Mouse (Mus musculus): ENCODE measurements at regions not wholly inside any gene's neighbourhood (a gene's known extent, or its start where the extent isn't known, plus 50 kb on each side); places are given as distances from the start of the nearest gene placed in this dataset.

DNA sequence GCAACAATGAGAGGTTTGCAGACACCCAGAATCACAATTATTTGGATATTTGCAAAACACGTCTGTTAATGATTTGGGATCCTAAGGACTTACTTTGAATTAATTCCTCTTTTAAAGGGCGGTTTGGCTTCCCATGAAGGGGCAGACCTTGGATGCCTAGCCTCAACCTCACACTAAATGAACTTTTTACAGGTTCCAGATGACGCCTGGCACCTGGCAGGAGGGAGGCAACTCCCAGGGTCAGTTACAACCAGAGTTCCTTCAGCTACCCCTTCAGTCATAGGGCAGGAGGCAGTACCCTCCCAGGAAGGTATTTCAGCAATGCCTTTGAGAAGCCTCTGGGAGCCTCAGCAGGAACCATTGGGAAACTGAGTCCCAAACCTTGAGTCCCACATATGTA lies 57.9 kb upstream of the Stx18 start:
- DNase-seq (ENCODE audit: low read depth, low spot score) (no peak), ATAC-seq (no peak)
- ChIA-PET POLR2A (no interaction called here), CTCF (no interaction called here)
- in situ Hi-C loops (cut with MboI; ENCODE audit: low pct_unique_long_range_greater_than_20kb) = no loop called here
- no peak for TF ChIP-seq CTCF (IDR thresholded peaks at IDR 0.05)
- no peaks in the 10 kb centered on the region for H3K27me3 ChIP-seq

DNA sequence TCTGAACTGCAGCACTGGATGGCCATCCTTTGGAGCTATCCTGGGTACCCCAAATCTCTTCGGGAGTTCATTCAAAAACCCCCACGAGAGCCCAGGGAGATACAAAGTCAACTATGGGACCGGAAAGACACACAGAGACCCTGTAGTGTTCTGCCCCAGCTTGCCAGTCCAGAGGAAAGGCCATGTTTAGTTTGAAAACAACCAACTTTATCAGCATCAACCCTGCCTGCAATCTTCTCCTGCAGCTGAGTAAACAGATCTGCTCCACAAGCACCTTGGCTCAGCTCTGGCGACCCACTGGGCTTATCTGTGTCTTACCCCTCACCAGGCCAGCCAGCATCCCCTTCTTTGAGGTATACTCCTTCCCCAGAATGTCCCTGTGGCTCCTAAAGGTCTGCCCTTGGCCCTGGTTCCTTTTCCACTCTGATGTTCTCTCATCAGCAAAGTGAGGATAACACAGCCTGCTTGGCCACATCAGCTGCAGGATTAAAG lies 61.6 kb upstream of the Stx18 start:
- H3K27me3 ChIP-seq = no peaks in the 10 kb centered on the region
- in situ Hi-C loops (cut with MboI; ENCODE audit: low pct_unique_long_range_greater_than_20kb) = no loop called here
- ATAC-seq (no peak), DNase-seq (ENCODE audit: low read depth, low spot score) (no peak)
- no peak for TF ChIP-seq CTCF (IDR thresholded peaks at IDR 0.05)
- POLR2A ChIA-PET = interaction anchor here (1.0 kb wide), 1 partner anchor 16 kb away, joined by 3 read pairs; no protein-coding TSS in a partner anchor
- CTCF ChIA-PET = interaction anchor here (1.0 to 1.8 kb wide), 2 partner anchors 36 to 70 kb away, joined by 3 to 4 read pairs; no protein-coding TSS in a partner anchor

DNA sequence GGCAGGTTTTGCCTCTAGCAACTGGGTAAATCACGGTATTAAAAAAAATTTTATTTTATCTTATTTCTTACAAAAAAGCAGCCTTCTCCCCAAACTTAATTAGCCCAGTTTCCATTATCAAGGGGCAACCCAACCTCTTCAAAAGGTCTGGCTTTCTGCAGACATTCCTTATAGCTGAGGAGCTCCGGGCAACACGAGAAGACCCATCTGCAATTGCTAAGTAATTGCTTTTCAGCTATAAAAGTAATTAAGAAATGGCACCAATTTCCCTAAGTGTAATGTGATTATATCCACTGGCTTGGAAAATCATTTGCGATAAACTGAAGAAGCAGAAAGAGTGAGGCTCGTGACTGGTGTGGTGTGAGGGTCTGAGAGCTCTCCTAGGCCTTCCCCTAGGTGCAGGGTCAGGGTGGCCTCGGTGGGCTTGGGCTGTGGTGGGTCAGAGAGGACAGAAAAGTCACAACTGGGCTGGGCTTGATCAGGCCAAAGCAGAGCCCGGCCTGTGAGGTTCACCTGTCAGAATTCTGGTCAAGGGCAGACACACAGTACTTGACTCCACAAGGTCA lies 65.5 kb upstream of the Stx18 start:
- ChIA-PET POLR2A (interaction anchor here (1.0 kb wide), 1 partner anchor 65 kb away, joined by 3 read pairs; no protein-coding TSS in a partner anchor), CTCF (no interaction called here)
- H3K27me3 ChIP-seq = no peaks in the 10 kb centered on the region
- ATAC-seq (no peak), DNase-seq (ENCODE audit: low read depth, low spot score) (no peak)
- no peak for TF ChIP-seq CTCF (IDR thresholded peaks at IDR 0.05)
- in situ Hi-C loops (cut with MboI; ENCODE audit: low pct_unique_long_range_greater_than_20kb) = no loop called here

DNA sequence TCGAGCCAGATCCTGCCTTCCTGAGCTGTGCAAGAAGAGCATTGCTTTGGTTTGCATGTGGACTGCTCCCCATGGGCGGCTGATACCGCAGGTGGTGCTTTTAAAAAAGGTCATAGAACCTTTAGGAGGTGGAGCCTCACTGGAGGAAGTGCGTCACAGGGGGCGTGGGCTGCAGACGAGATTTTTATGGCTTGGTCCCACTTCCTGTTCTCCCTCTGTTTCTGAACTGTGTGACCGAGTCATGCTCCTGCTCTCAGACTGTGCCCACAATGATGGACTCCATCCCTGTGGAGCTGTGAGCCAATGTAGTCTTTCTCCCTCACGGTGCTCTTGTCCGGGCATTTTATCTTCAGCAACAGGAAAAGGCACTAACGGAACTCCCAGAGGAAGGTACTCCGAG lies 66.8 kb upstream of the Stx18 start:
- TF ChIP-seq CTCF (IDR thresholded peaks at IDR 0.05) = no peak
- CTCF ChIA-PET = no interaction called here
- POLR2A ChIA-PET = no interaction called here
- ATAC-seq (no peak), DNase-seq (ENCODE audit: low read depth, low spot score) (no peak)
- no peaks in the 10 kb centered on the region for H3K27me3 ChIP-seq
- in situ Hi-C loops (cut with MboI; ENCODE audit: low pct_unique_long_range_greater_than_20kb) = no loop called here

DNA sequence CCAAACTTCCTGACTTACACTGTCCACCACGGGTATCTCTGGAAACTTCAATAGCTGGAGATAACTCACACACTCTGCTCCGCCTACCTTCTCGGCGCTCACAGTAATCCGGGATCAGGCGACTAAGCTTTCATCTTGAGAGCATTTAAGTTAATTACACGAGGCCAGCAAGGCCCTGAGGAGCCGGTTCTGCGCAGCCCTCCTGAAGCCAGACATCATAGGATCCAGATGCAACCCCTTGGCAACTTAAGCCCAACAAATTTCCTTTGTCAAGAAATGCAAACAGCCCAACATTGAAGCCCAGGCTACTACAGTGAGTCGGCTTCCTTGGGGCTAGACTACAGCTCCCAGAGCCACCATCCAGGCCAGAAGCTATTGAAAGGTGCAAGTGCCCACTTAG lies 69.9 kb upstream of the Stx18 start:
- H3K27me3 ChIP-seq = no peaks in the 10 kb centered on the region
- in situ Hi-C loops (cut with MboI; ENCODE audit: low pct_unique_long_range_greater_than_20kb) = no loop called here
- no peak for TF ChIP-seq CTCF (IDR thresholded peaks at IDR 0.05)
- ATAC-seq (no peak), DNase-seq (ENCODE audit: low read depth, low spot score) (no peak)
- ChIA-PET POLR2A (no interaction called here), CTCF (no interaction called here)

DNA sequence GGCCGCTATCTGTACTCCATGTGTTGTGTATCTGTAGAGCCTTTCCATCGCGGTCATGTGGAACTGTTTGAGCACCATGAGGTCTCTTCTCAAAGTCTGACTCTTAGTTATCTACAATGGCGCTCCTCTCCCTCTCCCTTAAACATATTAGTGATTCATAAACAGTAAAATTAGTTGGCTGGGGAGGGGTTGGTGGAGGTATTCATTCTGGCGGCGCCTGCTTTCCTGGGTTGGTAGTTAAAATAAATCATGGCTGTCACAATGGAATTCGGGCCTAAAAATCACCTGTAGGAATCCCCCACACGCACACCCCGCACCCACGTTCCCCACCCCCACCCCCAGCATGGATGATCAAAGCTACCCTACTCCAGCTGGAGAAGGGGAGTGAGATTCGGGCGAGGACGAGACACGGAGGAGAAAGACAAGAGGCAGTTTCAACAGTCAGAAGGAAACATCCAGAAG lies 70.6 kb upstream of the Stx18 start:
- CTCF ChIA-PET = no interaction called here
- in situ Hi-C loops (cut with MboI; ENCODE audit: low pct_unique_long_range_greater_than_20kb) = no loop called here
- POLR2A ChIA-PET = no interaction called here
- H3K27me3 ChIP-seq = no peaks in the 10 kb centered on the region
- ATAC-seq (no peak), DNase-seq (ENCODE audit: low read depth, low spot score) (no peak)
- no peak for TF ChIP-seq CTCF (IDR thresholded peaks at IDR 0.05)

DNA sequence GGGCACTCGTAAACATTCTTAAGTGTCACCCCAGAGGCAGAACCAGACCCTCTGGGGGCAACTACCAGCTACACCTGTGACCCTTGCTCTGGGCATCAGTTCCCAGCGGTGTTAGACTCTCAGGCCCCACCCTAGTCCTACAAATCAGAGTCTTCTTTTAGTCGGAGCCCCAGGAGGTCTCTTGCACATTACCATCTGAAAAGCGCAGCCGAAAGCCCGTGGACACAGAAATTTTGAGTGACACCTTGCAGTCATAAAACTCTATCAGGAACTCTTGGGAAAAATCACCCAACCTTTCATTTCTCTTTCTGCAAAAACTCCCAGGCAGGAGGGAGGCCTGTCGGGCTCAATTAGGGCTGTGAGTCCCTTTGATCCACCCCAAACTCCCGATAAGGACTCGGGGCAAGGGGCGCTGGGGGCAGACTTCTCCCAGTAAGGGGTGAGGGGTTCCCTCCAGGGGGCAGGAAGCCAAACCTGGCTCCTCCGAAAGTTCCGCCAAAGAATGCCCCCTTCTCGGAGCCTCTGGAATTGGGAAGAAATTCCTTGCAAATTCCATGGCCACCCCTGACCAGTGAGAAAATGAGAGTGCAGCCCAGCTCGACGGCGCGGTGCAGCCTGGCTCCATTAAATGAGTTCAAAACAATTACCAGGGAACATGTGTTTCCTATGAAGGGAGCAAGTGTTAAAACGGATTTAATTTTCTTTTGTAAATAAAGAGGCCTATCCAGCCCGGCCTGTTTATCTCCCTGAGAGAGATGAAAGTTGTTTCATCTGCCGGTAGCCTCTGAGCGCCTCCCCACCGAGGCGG lies 71.2 kb upstream of the Stx18 start:
- in situ Hi-C loops (cut with MboI; ENCODE audit: low pct_unique_long_range_greater_than_20kb) = no loop called here
- ATAC-seq = no peak
- no peak for DNase-seq (ENCODE audit: low read depth, low spot score)
- no peak for TF ChIP-seq CTCF (IDR thresholded peaks at IDR 0.05)
- ChIA-PET CTCF (interaction anchor here (1.4 kb wide), 1 partner anchor 12 kb away, joined by 3 read pairs; no protein-coding TSS in a partner anchor), POLR2A (no interaction called here)
- H3K27me3 ChIP-seq = no peaks in the 10 kb centered on the region

DNA sequence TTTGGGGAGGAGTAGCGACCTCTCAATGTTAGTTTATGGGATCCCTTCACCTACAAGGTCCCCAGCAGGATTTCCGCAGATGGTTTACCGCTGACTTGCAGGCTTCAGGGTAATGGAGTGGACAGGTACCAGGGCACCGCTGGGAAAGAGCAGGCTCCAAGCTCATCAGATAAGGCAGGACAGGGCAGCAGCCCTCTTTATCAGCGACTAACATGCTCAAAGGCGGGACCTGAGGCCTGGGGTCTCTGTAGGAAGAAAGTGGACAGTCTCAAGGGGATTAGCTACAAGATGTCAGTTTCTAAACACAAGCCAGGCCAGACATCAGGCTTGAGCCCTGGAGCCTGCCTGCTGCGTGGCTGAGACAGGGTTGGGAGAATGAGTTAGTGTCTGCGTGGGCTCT lies 74.9 kb upstream of the Stx18 start:
- H3K27me3 ChIP-seq = no peaks in the 10 kb centered on the region
- no peak for DNase-seq (ENCODE audit: low read depth, low spot score)
- no peak for ATAC-seq
- ChIA-PET CTCF (interaction anchor here (0.9 kb wide), 1 partner anchor 120 kb away, joined by 3 read pairs; no protein-coding TSS in a partner anchor), POLR2A (no interaction called here)
- no peak for TF ChIP-seq CTCF (IDR thresholded peaks at IDR 0.05)
- in situ Hi-C loops (cut with MboI; ENCODE audit: low pct_unique_long_range_greater_than_20kb) = no loop called here

DNA sequence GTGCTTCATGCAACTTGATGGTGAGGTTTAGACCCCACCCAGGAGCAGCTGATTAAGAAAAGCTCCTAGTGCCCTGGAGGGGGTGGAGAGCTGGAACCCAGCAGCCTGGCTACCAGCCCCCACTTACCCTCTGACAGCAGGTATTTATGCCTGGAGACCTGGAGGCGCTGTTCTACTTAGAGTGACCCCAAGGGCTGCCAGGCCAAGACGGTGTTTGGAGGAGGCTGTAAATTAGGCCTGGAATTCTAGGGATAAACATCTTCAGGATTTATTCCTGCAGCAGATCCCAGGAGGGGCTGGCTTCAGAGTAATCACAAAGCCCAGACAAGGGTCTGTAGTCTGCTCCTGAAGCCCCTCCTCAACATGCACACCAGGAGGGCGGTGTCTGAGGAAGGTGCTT lies 76.0 kb upstream of the Stx18 start:
- ChIA-PET POLR2A (interaction anchor here (0.8 kb wide), 1 partner anchor 22 kb away, joined by 3 read pairs; no protein-coding TSS in a partner anchor), CTCF (interaction anchor here (1.1 to 1.8 kb wide), 3 partner anchors 11 to 65 kb away, joined by 3 to 5 read pairs (median 4); no protein-coding TSS in a partner anchor)
- no peaks in the 10 kb centered on the region for H3K27me3 ChIP-seq
- ATAC-seq (no peak), DNase-seq (ENCODE audit: low read depth, low spot score) (no peak)
- in situ Hi-C loops (cut with MboI; ENCODE audit: low pct_unique_long_range_greater_than_20kb) = no loop called here
- no peak for TF ChIP-seq CTCF (IDR thresholded peaks at IDR 0.05)

DNA sequence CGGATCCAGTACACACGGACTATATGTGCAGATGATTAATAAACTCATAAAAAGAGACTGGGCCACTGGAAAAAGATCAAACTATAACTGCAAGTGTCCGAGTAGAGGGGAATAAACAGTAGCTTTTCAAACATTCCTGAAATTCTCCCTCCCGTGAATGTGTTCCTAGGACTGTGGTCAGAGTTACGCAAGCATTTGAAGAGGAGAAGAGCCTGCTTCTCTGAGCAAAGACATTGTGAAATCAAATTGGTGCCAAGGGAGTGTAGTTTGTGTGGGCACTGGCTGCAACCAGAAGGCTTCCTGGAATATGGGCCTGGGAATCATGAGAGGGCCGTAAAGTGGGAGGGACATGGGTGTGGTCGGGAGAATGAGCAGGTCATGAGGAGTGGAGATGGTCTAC lies 78.3 kb upstream of the Stx18 start:
- ChIA-PET POLR2A (no interaction called here), CTCF (interaction anchor here (1.3 kb wide), 1 partner anchor 9 kb away, joined by 3 read pairs; no protein-coding TSS in a partner anchor)
- no peaks in the 10 kb centered on the region for H3K27me3 ChIP-seq
- TF ChIP-seq CTCF (IDR thresholded peaks at IDR 0.05) = no peak
- ATAC-seq = peak; percentile 80
- DNase-seq (ENCODE audit: low read depth, low spot score) = peak; percentile 65
- in situ Hi-C loops (cut with MboI; ENCODE audit: low pct_unique_long_range_greater_than_20kb) = no loop called here

DNA sequence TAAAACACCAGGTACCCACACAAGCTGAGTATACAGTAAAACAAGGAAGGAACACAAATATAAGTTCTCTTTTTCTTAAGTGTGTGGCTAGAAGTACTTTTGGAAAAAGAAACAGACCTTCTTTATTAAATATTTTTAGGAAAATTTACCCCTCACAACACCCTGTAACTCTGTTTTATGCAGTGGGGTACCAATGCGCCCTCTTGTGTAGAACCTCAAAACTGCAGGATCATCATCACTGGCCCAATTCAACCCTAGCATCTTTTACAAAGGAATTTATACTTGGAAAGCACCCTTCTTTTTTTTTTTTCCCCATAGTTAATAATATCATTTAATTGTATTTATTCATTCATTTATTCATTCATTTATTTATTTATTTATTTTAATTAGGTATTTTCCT lies 86.4 kb upstream of the Stx18 start:
- in situ Hi-C loops (cut with MboI; ENCODE audit: low pct_unique_long_range_greater_than_20kb) = no loop called here
- no peak for DNase-seq (ENCODE audit: low read depth, low spot score)
- ChIA-PET CTCF (interaction anchor here (1.5 kb wide), 2 partner anchors 9 to 10 kb away, joined by 3 to 5 read pairs; no protein-coding TSS in a partner anchor), POLR2A (no interaction called here)
- TF ChIP-seq CTCF (IDR thresholded peaks at IDR 0.05) = peak; percentile 72
- no peak for ATAC-seq
- no peaks in the 10 kb centered on the region for H3K27me3 ChIP-seq

Data from Patski (cell line).